Mouse (Mus musculus) inflammation-experienced regulatory T-cells (primary cell): Measurements from ENCODE around the gene Ltv1. TPM values are rescaled to one million over a fixed set of nuclear protein-coding genes. Genes with fewer than 3 reads are reported as not detected.

Experiments used
- polyA plus RNA-seq, 2 experiments: library from polyadenylated mRNA; unstranded; fragments of 100-300 nt; shearing (Covaris generic); gene quantifications; one replicate each; pipeline ENCODE4 v1.2.1; 2017

Gene Ltv1
- polyA plus RNA-seq, result 10 to 100 TPM; 41.4 to 46.4 TPM

DNA sequence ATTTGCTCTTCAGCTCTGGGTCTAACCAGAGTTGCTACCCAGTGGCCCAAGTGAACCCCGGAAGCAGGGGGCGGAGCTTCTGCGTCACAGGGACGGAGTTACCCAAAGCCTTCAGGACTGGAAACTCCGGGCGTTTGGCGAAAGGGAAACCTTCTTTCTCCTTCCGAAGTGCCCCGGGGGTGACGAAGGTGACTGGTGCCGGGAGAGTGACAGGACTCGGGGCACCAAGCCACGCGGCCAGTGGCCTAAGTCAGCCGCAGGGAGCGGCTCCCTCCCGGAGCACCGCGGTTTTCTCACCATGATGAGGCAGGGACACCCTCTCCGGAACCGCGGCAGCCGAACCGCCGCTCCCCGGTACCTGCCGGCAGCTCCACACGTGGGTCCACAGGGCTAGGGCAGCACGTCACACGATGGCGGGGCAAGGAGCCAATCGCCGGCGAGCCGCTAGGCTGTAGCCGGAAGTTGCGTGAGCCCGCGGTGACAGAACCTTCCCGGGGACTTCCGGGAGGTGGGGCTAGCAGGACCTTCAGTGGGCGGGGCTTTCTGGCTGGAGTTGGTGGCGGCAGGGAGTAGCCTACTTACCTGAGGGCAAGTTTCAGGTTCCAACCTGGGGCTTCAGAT is at the start of gene Ltv1:
Ltv1 (minus strand) TSS at position 438 of the 621 bp plus-strand sequence.

DNA sequence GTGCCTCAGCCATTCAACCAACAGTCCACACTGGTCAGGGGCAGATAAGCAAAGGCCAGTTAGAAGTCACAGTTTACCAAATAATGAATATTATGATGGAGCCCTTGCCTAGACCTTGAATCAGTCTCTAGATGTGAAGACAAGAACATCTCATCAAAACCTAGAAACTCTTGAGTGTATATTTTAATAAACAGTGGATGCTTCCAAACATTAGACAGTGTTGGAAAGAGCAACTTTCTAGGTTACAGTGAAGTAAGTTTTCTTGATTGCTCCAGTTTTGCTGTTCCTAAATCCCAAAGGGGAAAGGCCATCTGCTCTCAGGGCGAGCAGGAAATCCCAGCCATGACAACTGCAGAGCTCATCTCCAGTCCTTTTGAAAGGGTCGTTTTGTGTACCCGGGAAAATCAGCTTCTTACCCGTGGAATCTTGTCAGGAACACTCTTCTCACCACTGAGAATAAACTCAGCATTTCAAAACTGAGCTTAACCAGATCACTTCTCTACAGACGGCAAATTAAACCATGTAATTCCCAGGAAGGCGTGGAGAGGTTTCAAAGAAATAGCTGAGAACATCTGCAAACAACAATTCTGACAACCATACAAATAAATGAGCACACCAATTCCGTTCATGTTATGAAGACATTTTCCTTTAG is 14.9 kb downstream of the Ltv1 start, which contains the start of gene Zc2hc1b:
Zc2hc1b (minus strand) TSS at position 51 of the 652 bp plus-strand sequence.

Other genes with a start within 250 kb of the Ltv1 start
- gene Stx11, start 228.9 kb downstream of the Ltv1 start, polyA plus RNA-seq, result 10 to 100 TPM; 24.2 to 61.7 TPM
- gene Sf3b5, start 187.8 kb downstream of the Ltv1 start, polyA plus RNA-seq, result 10 to 100 TPM; 27.7 to 33.1 TPM
- gene Plagl1, start 132.7 kb downstream of the Ltv1 start, polyA plus RNA-seq, result 1 to 10 TPM; 2.1 to 4.4 TPM
- 1 to 10 TPM in 1 of 2 experiments, not detected in 1; 1.2 TPM for gene Zc2hc1b, start 15.1 kb downstream of the Ltv1 start, polyA plus RNA-seq